Mouse (Mus musculus) liver, adult 2 months (tissue): Measurements from ENCODE around the gene Trim17. TPM values are rescaled to one million over a fixed set of nuclear protein-coding genes. Genes with fewer than 3 reads are reported as not detected.

ENCODE experiments used
- DNase-seq: peaks from one replicate; pipeline ENCODE4 v3.0.0-alpha.2; 2011; ENCODE audit warnings: low read depth, low spot score; ENCODE audit errors: extremely low read depth
- H3K27ac ChIP-seq: fragments of 200-500 bp; replicated peaks from 2 replicates; pipeline ENCODE4 v1.5.1; 2012; ENCODE audit warnings: low read depth, mild to moderate bottlenecking, control low read depth, inconsistent platforms, low read length; ENCODE audit not compliant: insufficient read depth
- H3K27me3 ChIP-seq: fragments of 200-500 bp; 2 replicates; pipeline ENCODE4 v1.6.1; 2012; ENCODE audit warnings: mild to moderate bottlenecking, moderate library complexity, low read length, inconsistent platforms; ENCODE audit not compliant: control insufficient read depth, insufficient read depth
- H3K36me3 ChIP-seq: fragments of 200-500 bp; 2 replicates; pipeline ENCODE4 v1.6.1; 2012; ENCODE audit warnings: low read length, inconsistent platforms; ENCODE audit not compliant: control insufficient read depth, insufficient read depth
- H3K4me1 ChIP-seq: fragments of 200-500 bp; 2 replicates; pipeline ENCODE4 v1.6.1; 2011; ENCODE audit warnings: low read length; ENCODE audit not compliant: control insufficient read depth, insufficient read depth
- H3K4me3 ChIP-seq: fragments of 200-500 bp; 2 replicates; pipeline ENCODE4 v1.5.1; 2011; ENCODE audit warnings: low read depth, mild to moderate bottlenecking, control low read depth, low read length, moderate library complexity; ENCODE audit not compliant: insufficient read depth
- H3K79me2 ChIP-seq: fragments of 200-500 bp; 2 replicates; pipeline ENCODE4 v1.6.1; 2012; ENCODE audit warnings: inconsistent platforms, mild to moderate bottlenecking, low read length, moderate library complexity; ENCODE audit not compliant: control insufficient read depth, insufficient read depth
- H3K9ac ChIP-seq: fragments of 200-500 bp; 2 replicates; pipeline ENCODE4 v1.6.1; 2012; ENCODE audit warnings: low read depth, mild to moderate bottlenecking, control low read depth, inconsistent platforms, low read length
- CTCF ChIP-seq: fragments of 200-500 bp; IDR thresholded peaks from 2 replicates; pipeline ENCODE4 v1.5.1; 2011; ENCODE audit warnings: low read depth, low read length, control low read depth
- POLR2A ChIP-seq: fragments of 200-500 bp; IDR thresholded peaks from 2 replicates; pipeline ENCODE4 v1.6.1; 2011; ENCODE audit warnings: low read length, control low read depth; ENCODE audit not compliant: insufficient read depth; ENCODE audit errors: extremely low read depth
- WGBS: fragments of 180-500 bp; shearing (Covaris S2); methylation state at CpG from one replicate; pipeline ENCODE4 v1.1.7; 2018; 5-methylcytosine and 5-hydroxymethylcytosine counted together
- polyA plus RNA-seq: library from polyadenylated mRNA; depleted of rRNA; stranded (reverse); fragments of >200 nt; gene quantifications from 2 replicates; pipeline ENCODE4 v1.2.3, GENCODE M21; 2012
- total RNA-seq: library from RNA; depleted of rRNA; stranded (reverse); fragments of >200 nt; gene quantifications from 2 replicates; pipeline ENCODE4 v1.2.3, GENCODE M21; 2014

Trim17 gene
- total and polyA plus RNA-seq, 2 experiments: under 0.01 to 0.04 TPM

DNA sequence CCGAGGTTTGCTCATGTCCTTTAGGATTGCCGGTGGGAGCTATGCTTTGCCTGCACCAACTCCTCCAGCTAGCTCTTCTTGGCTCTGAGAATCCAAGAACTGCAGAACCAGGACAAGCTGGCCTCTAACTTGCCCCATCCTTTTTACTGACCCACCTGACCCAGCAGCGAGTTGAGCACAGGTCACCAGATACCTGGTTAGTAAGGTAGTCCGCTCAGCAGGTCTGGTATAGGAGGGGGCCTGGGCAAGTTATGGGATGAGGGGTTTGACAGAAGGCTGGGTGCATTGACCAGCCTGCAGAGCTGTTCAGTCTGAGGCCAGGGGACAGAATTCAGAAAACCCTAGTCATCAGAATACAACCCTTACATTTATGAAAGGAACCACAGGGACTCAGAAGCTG lies 25.4 kb upstream of the Trim17 start:
- Histone ChIP-seq H3K9ac (no peak overlapping the region), H3K79me2 (no peaks in the 10 kb centered on the region), H3K4me3 (no peak overlapping the region), H3K27ac (no peak overlapping the region), H3K36me3 (peaks cover 6% of the 10 kb centered on the region; the same call in 1 of the 2 replicates), H3K4me1 (peaks cover 8% of the 10 kb centered on the region), H3K27me3 (no peaks in the 10 kb centered on the region)
- WGBS: 59% methylated on average over 4 of the region's 4 CpGs
- no peak for TF ChIP-seq CTCF
- TF ChIP-seq POLR2A: no peak
- DNase-seq: no peak

- peak; percentile 53 for DNase-seq
- peaks cover 6% of the 10 kb centered on the region; the same call in 1 of the 2 replicates for H3K36me3 ChIP-seq
- no peak overlapping the region for H3K4me3 ChIP-seq
- H3K27ac ChIP-seq: no peak overlapping the region
- WGBS: 33% methylated on average over 3 of the region's 3 CpGs
- TF ChIP-seq CTCF (no peak), POLR2A (no peak)
- H3K79me2 ChIP-seq: no peaks in the 10 kb centered on the region
- H3K27me3 ChIP-seq: no peaks in the 10 kb centered on the region
- H3K9ac ChIP-seq: no peak overlapping the region
- peaks cover 8% of the 10 kb centered on the region for H3K4me1 ChIP-seq
These were observed 24.8 kb upstream of the Trim17 start for GRCm38 (mm10) chr11:58929641-58930040.

- no peak overlapping the region for H3K27ac ChIP-seq
- H3K9ac ChIP-seq: no peak overlapping the region
- WGBS: 48% methylated on average over 3 of the region's 3 CpGs
These were observed 24.2 kb upstream of the Trim17 start for GRCm38 (mm10) chr11:58930254-58930653.

GRCm38 (mm10) chr11:58931576-58931975 lies 22.9 kb upstream of the Trim17 start:
- TF ChIP-seq POLR2A (no peak), CTCF (no peak)
- Histone ChIP-seq H3K27me3 (no peaks in the 10 kb centered on the region), H3K4me3 (no peak overlapping the region), H3K9ac (no peak overlapping the region), H3K27ac (no peak overlapping the region), H3K36me3 (peaks cover 18% of the 10 kb centered on the region), H3K4me1 (peaks cover 6% of the 10 kb centered on the region; the same call in 1 of the 2 replicates), H3K79me2 (no peaks in the 10 kb centered on the region)
- no peak for DNase-seq
- WGBS: 46% methylated on average over 4 of the region's 4 CpGs

More at GRCm38 (mm10) chr11:58930254-58930653, 24.2 kb upstream of the Trim17 start:
- H3K27me3 ChIP-seq: no peaks in the 10 kb centered on the region
- TF ChIP-seq CTCF (no peak), POLR2A (no peak)
- DNase-seq: peak; percentile 75
- peaks cover 9% of the 10 kb centered on the region for H3K36me3 ChIP-seq
- no peak overlapping the region for H3K4me3 ChIP-seq
- H3K79me2 ChIP-seq: no peaks in the 10 kb centered on the region
- H3K4me1 ChIP-seq: peaks cover 8% of the 10 kb centered on the region

- 3% methylated on average over 13 of the region's 13 CpGs for WGBS
- TF ChIP-seq CTCF (no peak), POLR2A (no peak)
These were observed 16.6 kb upstream of the Trim17 start for GRCm38 (mm10) chr11:58937909-58938308.

GRCm38 (mm10) chr11:58938322-58939087 lies 16.0 kb upstream of the Trim17 start, which contains the start of gene Rnf187:
TSS of gene Rnf187 (minus strand) at chr11:58938916.
- H3K9ac ChIP-seq: peak within 1 kb of the TSS; percentile 94
- no peaks in the 10 kb centered on the region for H3K27me3 ChIP-seq
- no peak for TF ChIP-seq CTCF
- peak; percentile 73 for TF ChIP-seq POLR2A
- peak within 1 kb of the TSS; percentile 74 for H3K4me3 ChIP-seq
- WGBS: under 1% methylated on average over 95 of the region's 95 CpGs
- peaks cover 14% of the 10 kb centered on the region for H3K36me3 ChIP-seq
- peaks cover 10% of the 10 kb centered on the region for H3K4me1 ChIP-seq
- DNase-seq: peak; percentile 88
- no peaks in the 10 kb centered on the region; the same call in 1 of the 2 replicates for H3K79me2 ChIP-seq
- peak within 1 kb of the TSS; percentile 84 for H3K27ac ChIP-seq

More at GRCm38 (mm10) chr11:58937909-58938308, 16.6 kb upstream of the Trim17 start:
- Histone ChIP-seq H3K4me3 (peak overlapping the region; percentile 74), H3K79me2 (no peaks in the 10 kb centered on the region; the same call in 1 of the 2 replicates), H3K27me3 (no peaks in the 10 kb centered on the region), H3K36me3 (peaks cover 15% of the 10 kb centered on the region), H3K27ac (peak overlapping the region; percentile 84), H3K4me1 (peaks cover 10% of the 10 kb centered on the region), H3K9ac (peak overlapping the region; percentile 94)
- no peak for DNase-seq
